Mouse (Mus musculus): ENCODE data around the gene Ssmem1.

Ssmem1 gene

DNA sequence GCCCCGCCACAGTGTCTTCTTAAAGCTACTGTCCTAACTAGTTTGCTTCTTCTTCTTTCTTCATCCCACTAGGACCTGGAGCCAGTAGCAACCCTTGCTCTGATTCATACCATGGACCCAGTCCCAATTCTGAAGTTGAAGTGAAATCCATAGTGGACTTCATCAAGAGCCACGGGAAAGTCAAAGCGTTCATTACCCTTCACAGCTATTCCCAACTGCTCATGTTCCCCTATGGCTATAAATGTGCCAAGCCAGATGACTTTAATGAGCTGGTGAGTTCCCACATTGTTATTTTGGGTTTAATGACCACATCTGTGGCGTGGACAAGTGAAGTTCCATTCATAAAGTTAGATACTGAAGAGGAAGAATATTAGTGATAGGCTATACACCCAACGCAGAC is 44.4 kb downstream of the Ssmem1 start:
- no peak for DNase-seq (ENCODE audit: low spot score)

DNA sequence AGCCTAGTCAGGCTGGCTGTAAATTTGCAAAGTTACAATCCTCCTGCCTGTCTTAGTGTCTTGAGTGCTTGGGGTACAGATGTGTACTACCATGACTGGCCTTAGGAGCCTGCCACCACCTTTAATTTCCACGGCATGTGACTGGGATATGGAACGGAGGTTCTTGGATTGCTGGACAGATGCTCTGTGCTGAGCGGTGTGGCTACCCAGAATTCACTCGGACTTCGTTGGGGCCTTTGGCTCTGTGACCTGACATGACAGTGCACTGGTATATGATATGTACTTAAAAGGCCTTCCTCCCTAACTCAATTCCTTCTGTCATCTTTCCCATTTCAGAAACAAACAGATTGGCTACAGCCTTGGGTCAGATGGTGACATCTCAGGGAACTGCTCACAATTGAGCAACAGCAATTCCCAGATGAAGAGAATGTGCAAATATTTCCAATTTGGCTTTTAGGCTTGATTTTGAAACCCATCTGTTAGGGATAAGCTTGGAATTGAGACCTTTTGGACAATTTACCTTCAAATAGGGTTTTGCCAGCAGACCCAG is 45.0 kb downstream of the Ssmem1 start:
- DNase-seq (ENCODE audit: low spot score), result no peak

DNA sequence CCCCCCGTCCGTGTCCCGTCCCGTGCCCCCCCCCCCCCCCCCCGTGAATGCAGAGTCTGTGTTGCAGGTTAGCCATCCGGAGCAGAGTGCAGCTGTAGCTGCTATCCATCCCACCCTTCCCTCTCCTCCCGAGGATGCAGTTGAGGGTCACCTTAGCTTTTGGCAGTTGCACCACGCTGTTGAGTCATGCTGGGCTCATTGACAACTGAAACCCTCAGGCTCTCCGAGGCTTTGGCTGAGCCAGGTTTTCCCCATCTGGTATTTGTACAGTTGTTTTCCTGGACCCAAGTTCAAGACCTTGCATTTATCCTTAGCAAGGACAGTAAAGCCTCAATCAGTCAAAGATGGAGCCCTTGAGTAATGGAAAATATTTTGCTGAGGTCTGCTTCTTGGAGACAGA is 46.4 kb downstream of the Ssmem1 start:
- no peak for DNase-seq (ENCODE audit: low spot score)

DNA sequence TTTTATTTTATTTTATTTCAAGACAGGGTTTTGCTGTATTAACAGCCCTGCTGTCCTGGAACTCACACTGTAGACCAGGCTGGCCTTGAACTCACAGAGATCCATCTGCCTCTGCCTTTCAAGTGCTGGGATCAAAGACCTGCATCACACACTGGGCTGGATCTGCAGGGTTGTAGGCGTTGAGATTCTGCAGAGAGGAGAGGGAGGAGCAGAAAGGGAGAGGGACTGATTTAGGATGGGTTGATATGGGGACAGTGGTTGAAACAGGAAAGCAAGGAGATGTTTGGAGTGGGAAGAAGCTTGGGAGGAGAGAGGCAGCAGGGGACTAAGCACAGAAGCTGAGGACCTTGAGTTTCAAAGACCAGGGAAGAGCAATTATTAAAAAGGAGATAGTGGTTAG is 50.1 kb downstream of the Ssmem1 start:
- no peak for DNase-seq (ENCODE audit: low spot score)

DNA sequence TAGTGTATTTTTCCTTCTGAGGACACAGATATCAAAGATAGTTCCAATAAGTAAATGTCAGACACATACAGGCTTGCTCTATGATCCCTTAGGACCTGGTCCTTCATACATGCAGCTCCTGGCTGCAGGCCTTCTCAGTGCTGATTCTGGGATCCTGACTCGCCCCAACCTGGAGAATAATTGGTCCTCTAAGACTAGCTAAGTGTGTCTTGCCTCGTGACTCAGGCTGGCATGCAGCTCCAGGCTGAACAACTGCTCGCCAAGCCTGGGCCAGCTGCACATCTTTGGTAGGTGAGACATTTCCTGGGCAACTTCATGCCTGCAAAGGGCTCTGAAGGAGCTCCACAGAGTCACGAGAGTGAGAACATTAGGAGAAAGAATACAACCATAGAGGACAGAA is 52.5 kb downstream of the Ssmem1 start:
- no peak for DNase-seq (ENCODE audit: low spot score)

DNA sequence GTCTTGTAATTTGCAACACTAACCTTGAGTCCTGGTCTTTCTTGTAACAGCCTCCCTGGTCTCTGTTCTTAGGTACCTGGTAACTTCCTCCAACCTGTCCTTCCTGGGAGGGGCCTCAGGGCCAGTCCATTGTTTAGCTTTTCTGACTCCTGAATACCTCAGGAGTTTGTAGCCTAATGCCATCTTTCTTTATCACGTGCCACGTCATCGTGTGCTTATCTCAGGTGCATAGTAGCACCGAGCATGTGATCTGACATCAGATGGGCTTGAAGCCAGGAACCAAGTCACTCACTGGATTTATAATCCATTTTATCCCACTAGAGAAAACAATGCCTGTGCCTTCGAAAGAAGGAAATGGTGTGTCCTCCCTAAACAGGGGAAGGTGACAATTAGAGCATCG is 53.9 kb downstream of the Ssmem1 start:
- no peak for DNase-seq (ENCODE audit: low spot score)

DNA sequence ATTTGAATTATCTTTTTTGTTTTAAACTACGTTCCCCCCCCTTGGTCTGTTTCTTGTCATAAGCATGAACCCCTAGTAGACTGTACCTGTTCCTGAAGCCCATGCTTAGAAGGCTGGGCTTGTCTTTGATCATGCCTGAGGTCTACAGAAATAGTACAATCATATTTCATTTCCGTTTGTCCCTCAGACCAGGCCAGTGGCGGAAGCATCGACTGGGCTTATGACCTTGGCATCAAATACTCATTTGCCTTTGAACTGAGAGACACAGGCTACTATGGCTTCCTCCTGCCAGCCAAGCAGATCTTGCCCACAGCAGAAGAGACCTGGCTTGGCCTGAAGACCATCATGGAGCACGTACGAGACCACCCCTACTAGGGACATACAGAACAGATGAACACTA is 54.4 kb downstream of the Ssmem1 start:
- no peak for DNase-seq (ENCODE audit: low spot score)

DNA sequence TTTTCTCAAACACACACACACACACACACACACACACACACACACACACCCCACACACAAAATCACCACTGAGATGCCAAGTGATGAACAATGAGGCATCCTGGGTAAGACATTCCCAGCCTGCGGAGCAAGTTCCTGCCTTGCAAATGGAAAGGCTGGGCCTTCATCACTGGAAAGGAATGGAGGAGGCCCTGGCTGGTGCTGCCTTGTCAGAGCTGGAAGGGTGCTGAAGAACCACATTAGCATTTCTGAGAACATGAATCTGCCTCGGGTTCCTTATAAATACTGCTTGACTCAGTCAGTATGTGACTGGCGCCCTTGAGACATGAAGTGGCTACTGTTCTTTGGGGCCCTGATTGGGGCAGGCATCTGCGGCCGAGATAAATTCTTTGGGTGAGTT is 58.4 kb downstream of the Ssmem1 start, which contains the start of gene Cpa4:
Gene Cpa4, plus strand, starts transcription at position 301 of the 400 bp plus-strand sequence.
- DNase-seq (ENCODE audit: low spot score), result no peak

DNA sequence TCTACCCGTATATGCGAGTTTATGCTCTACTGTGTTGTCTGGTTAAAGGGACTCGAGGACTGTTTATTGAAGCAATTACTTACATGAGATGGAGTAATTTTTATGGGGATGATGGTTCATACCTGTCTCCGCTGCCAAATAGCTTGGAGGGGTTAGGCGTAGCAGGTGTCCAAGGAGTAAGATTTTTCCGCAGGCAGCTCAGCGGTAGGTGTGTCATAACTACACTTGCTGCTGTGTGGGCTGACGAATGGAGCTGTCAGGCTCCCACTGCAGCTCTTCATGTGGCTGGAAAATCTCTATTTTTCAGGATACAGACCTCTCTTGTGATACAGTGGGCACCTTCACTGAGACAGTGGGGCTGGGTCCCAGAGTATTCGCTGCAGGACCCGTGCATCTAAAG is 59.7 kb downstream of the Ssmem1 start:
- no peak for DNase-seq (ENCODE audit: low spot score)
